Comparison of ENCODE assay signal across 12 mouse cellular contexts in the genomic region with DNA sequence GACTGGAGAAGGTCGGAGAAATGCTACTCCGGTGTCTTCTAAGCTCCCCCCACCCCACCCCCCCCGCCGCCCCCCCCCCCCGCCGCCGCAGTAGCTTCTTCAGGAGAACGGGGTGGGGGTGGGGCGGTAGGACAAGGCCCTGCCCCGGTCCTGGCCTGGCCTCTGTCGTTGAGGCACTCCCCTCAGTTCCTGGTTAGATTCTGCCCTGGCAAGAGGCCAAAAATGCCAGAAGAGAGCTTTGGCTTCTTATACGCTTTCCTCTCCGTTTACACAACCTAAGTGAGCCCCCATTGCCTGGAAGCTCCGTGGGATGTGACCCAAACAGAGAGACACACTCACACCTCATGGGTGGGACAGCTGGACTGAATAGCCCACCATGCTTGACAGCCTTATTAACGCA.
A peak's percentile ranks its signal among the peaks of the same experiment; 100 is the strongest.
DNase-seq lines count a peak whose midpoint lies in the region; ATAC-seq and TF ChIP-seq lines count a peak whose summit lies in the region.
"Had no signal": no experiment of that assay in that cellular context is flagged by ENCODE, and none has a peak within 500 bp of the region (broad histone marks: within the 10 kb centered on the region; RNA-seq: fewer than 3 reads in every experiment).

No protein-coding gene starts in this region.

- TF ChIP-seq POLR2A in brain, embryonic 14.5 days (IDR thresholded peaks at IDR 0.05; ENCODE audit: borderline replicate concordance, extremely low read depth, insufficient read depth, insufficient read length, poor library complexity, severe bottlenecking), result no peak

- TF ChIP-seq CTCF in brain, embryonic 14.5 days (IDR thresholded peaks at IDR 0.05; ENCODE audit: borderline replicate concordance, extremely low read depth, insufficient read depth, insufficient read length), result no peak

- intact Hi-C loops in left cerebral cortex, postnatal 4 days (cut with DNase I), result loop anchor here (10.0 kb wide), 1 partner anchor 458 kb away; no protein-coding TSS in a partner anchor
- intact Hi-C loops in left cerebral cortex, postnatal 25 days (cut with DNase I), result loop anchor here (10.0 kb wide), 3 partner anchors 138 to 418 kb away; no protein-coding TSS in a partner anchor

- DNase-seq in embryo, embryonic 9.5 days (ENCODE audit: extremely low spot score), result peak; percentile 8
- no peak for DNase-seq in embryo, embryonic 10 days (ENCODE audit: low spot score)
- peak; percentile 20 for DNase-seq in left cerebral cortex, postnatal 4 days
- DNase-seq in left cerebral cortex, postnatal 25 days (ENCODE audit: low spot score in 2 of 2), result no peak
- DNase-seq in brain, embryonic 14.5 days (ENCODE audit: low read depth), result peak; percentile 47
- peak; percentile 18 for DNase-seq in lung, postnatal 36 days
- DNase-seq in cerebellum, adult 9-11 months, result no peak
- DNase-seq: cerebellum, postnatal 25 days; right cerebral cortex, postnatal 14 days; thymus, postnatal 14 days had no signal

- no peak for ATAC-seq in monocyte, adult 5-6 weeks (replicated peaks; ENCODE audit: insufficient number of reproducible peaks, low FRiP score, low TSS enrichment, poor library complexity, severe bottlenecking)
- ATAC-seq: forebrain, embryonic 13.5 days had no signal

Comparison
In these comparisons a context has a peak if more than half of its experiments do, and no peak if none do; other contexts are left out.
1. DNase-seq: peak in embryo, embryonic 9.5 days (single experiment), left cerebral cortex, postnatal 4 days (single experiment), brain, embryonic 14.5 days (single experiment) and lung, postnatal 36 days (single experiment); none in embryo, embryonic 10 days (single experiment), left cerebral cortex, postnatal 25 days (0 of 2) and cerebellum, adult 9-11 months (single experiment).